ENCODE assay signal across 24 mouse cellular contexts in genomic region chr5:43183556-43183955, GRCm38 (mm10).
"Had no signal": no experiment of that assay in that cellular context is flagged by ENCODE, and none has a peak within 500 bp of the region (broad histone marks: within the 10 kb centered on the region; RNA-seq: fewer than 3 reads in every experiment).

No protein-coding gene starts in this region.

- H3K4me2 ChIP-seq: heart, embryonic 11.5 days; heart, embryonic 13.5 days; heart, embryonic 15.5 days; hindbrain, embryonic 13.5 days; hindbrain, embryonic 15.5 days; limb, embryonic 13.5 days; limb, embryonic 15.5 days; liver, embryonic 12.5 days had no signal

- H3K9me3 ChIP-seq: heart, embryonic 13.5 days; heart, embryonic 15.5 days; hindbrain, embryonic 13.5 days; hindbrain, embryonic 15.5 days; limb, embryonic 13.5 days; limb, embryonic 15.5 days; liver, embryonic 12.5 days had no signal

- DNase-seq: gastrocnemius, adult 2 months; gastrocnemius, postnatal 10 days; gastrocnemius, postnatal 25 days; heart, adult 11 months; heart, adult 2 months; heart, postnatal 14 days; heart, postnatal 36 days; layer of hippocampus, adult 9-11 months; layer of hippocampus, postnatal 36 days; left cerebral cortex, postnatal 4 days; lung, adult 18-20 months had no signal

- H3K36me3 ChIP-seq: heart, embryonic 13.5 days; heart, embryonic 15.5 days; hindbrain, embryonic 13.5 days; hindbrain, embryonic 15.5 days; limb, embryonic 13.5 days; limb, embryonic 15.5 days; liver, embryonic 12.5 days had no signal

- H3K9ac ChIP-seq: heart, embryonic 13.5 days; heart, embryonic 15.5 days; hindbrain, embryonic 13.5 days; hindbrain, embryonic 15.5 days; limb, embryonic 13.5 days; limb, embryonic 15.5 days; liver, embryonic 12.5 days; liver, embryonic 14.5 days had no signal

- H3K4me1 ChIP-seq: heart, embryonic 15.5 days; hindbrain, embryonic 13.5 days; hindbrain, embryonic 15.5 days; limb, embryonic 13.5 days; limb, embryonic 15.5 days; liver, embryonic 12.5 days had no signal

- H3K4me3 ChIP-seq: gastrocnemius, adult 2 months; heart, adult 2 months; heart, embryonic 13.5 days; heart, embryonic 15.5 days; hindbrain, embryonic 13.5 days; hindbrain, embryonic 15.5 days; limb, embryonic 13.5 days; limb, embryonic 15.5 days; liver, embryonic 12.5 days had no signal

- H3K27ac ChIP-seq: gastrocnemius, adult 2 months; heart, adult 2 months; heart, embryonic 13.5 days; heart, embryonic 15.5 days; hindbrain, embryonic 13.5 days; hindbrain, embryonic 15.5 days; hindbrain, postnatal 0 days; kidney, postnatal 0 days; limb, embryonic 13.5 days; limb, embryonic 15.5 days; liver, embryonic 12.5 days; liver, embryonic 14.5 days had no signal

- ATAC-seq: forebrain, embryonic 16.5 days; hindbrain, postnatal 0 days; intestine, embryonic 16.5 days; liver, embryonic 12.5 days had no signal

- H3K27me3 ChIP-seq: heart, embryonic 13.5 days; heart, embryonic 15.5 days; hindbrain, embryonic 13.5 days; hindbrain, embryonic 15.5 days; limb, embryonic 13.5 days; limb, embryonic 15.5 days; liver, embryonic 12.5 days had no signal
